Mouse (Mus musculus): ENCODE results near the gene Klhl3.

Gene Klhl3

DNA sequence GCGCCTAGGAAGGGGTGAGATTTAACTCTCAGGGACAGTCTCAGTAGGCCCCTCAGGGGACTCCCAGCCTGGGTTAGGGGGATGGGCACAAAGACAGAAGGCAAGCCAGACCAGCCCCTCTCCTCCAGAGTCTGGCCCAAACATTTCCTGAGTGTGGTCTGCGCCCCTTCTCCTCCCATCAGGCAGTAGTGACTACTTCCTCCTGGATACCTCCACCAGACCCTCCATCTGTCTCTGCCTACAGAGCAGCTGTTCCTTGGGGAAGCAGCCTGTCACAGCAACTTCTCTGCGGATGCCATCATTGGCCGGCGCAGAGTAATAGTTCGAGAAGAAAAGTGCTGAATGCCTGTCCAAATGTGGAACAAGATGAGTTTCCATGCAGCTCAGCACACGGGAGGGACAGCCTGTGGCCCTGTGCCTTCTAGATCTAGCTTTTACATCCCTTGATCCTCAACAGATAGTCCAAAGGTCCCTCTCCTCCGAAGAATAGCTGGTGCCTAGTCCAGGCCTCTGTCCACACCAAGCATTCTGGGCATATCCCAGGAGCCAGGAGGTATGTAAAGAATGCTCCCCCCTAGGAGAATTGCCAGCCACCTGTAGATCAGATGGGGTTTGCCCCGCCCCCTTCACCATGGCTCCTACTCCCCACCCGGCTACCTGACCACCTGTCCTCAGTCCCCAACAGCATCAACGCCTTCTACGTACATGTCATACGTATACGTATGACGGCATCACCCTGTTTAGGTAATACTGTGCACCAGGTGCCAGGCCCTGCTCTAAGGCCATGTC, 44.8 kb downstream of the Klhl3 start:
- in situ Hi-C loops (cut with MboI; ENCODE audit: unreplicated experiment in 2 of 2): no loop called here

GRCm38 (mm10) chr13:58067540-58068103, 45.8 kb downstream of the Klhl3 start:
- in situ Hi-C loops (cut with MboI; ENCODE audit: unreplicated experiment in 2 of 2): no loop called here

GRCm38 (mm10) chr13:58066496-58067389, 46.6 kb downstream of the Klhl3 start:
- in situ Hi-C loops (cut with MboI; ENCODE audit: unreplicated experiment in 2 of 2): no loop called here

GRCm38 (mm10) chr13:58066081-58066495, 47.3 kb downstream of the Klhl3 start:
- in situ Hi-C loops (cut with MboI; ENCODE audit: unreplicated experiment in 2 of 2): no loop called here

GRCm38 (mm10) chr13:58065316-58065715, 48.1 kb downstream of the Klhl3 start:
- in situ Hi-C loops (cut with MboI; ENCODE audit: unreplicated experiment in 2 of 2): no loop called here

DNA sequence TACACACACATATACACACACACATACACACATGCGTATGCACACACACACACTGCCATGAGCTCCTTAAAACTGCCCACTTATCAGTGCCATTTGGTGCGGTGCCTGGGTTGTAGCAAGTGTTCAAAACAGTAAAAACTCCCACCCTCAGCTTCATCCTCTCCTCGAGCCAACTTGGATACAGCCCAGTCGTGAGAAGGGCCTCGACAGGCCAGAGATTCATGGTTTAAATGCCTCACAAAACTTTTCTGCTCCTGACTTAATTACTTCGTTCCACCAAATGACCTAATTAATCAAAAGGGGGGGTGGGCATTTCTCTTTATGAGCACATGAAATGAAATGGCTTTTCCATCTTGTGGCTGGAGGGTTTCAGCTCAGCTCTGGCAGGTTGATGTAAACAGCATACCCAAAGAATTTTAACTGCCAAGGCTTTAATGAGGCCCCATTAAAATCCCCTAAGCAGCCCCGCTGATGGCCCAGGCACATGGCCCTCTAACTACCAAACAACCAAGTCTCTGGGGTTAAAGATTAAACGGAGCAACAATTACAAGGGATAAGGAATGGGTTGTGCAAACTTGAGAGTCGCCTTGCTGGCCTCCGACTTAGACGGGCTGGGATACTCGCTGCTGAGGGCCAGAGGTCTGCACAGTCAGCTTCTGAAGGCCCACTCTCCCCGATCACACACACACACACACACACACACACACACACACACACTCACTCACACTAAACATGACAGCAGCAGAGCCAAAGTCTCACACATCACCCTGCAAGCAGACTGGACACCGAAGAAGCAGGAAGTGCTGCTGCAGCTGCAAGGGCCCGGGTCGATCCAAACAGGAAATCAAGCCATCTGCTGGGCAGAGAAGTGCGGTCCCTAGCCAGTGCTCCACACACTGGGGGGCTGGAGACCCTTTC, 55.2 kb downstream of the Klhl3 start:
- in situ Hi-C loops (cut with MboI; ENCODE audit: unreplicated experiment in 2 of 2): no loop called here

DNA sequence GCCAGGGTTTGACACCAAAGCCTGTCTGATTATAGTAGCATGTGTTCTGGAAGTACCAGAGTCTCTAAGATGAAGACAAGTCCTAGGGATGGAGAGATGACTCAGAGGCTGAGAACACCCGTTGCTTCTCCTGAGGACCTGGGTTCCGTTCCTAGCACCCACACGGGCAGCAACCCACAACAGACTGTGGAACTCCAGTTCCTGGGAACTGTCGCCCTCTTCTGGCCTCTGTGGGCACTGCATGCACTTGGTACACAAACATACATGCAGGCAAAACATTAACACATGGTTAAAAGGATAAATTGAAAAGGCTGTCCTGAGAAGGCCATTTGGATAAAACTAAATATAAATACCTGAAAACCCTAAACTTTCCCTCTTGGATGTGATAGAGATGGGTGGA, 56.8 kb downstream of the Klhl3 start:
- in situ Hi-C loops (cut with MboI; ENCODE audit: unreplicated experiment in 2 of 2): no loop called here

DNA sequence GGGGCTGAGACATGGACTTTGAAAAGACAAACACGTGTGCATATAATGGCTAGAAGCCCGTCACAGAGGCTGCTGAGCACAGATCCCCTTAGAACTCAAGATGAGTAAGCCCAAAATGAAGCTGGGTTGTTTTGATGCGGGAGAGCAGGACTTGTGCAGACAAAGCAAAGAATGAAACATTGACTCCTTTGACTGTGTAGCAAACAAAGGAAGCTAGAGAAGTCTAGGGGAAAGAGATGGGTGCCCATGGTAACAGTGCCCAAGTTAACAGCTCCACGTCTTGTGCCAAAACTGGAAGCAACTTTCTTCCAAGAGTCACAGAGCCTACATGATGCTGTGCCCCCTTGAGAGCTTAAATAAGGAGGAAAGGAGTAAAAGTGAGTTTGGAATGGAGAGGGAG, 59.8 kb downstream of the Klhl3 start:
- in situ Hi-C loops (cut with MboI; ENCODE audit: unreplicated experiment in 2 of 2): no loop called here

DNA sequence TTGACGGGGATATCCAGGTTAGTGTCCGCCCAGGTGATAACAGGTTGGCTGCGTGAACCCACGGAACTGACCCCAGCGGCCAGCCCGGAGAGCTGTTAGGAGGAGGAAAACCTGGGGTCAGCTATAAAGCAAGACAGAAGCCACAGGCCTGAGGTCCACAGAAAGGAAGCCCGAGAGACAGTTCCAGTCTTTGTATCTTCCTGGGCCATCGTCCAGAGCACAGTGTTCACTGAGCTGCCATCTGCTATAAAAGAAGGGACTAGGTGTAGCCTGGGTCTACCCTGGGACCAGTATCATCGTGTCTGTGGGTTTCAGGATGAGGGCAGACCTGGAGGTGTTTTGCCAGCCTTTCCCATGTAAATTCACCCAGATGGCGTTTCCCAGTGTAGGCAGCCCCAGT, 61.7 kb downstream of the Klhl3 start:
- in situ Hi-C loops (cut with MboI; ENCODE audit: unreplicated experiment in 2 of 2): no loop called here

DNA sequence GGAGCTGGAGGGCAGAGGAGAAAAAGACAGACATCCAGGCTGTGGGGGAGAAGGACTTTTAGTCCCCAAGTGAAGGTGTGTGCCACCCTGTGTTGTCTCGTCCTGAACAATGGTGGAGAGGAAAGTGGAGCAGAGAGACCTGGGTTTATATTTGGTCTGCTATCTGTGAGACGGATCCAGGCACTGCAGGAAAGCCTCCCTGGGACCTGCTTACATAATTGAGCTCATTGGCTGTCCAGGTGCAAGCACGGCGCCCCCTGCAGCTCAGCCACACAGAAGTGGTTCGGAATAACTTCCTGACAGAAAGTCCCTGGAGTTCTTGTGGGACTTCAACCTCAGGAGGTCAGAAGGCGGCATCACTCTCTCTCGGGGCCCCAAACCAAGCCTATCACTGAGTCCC, 62.1 kb downstream of the Klhl3 start:
- in situ Hi-C loops (cut with MboI; ENCODE audit: unreplicated experiment in 2 of 2): no loop called here

GRCm38 (mm10) chr13:58049121-58049520, 64.3 kb downstream of the Klhl3 start:
- in situ Hi-C loops (cut with MboI; ENCODE audit: unreplicated experiment in 2 of 2): no loop called here

DNA sequence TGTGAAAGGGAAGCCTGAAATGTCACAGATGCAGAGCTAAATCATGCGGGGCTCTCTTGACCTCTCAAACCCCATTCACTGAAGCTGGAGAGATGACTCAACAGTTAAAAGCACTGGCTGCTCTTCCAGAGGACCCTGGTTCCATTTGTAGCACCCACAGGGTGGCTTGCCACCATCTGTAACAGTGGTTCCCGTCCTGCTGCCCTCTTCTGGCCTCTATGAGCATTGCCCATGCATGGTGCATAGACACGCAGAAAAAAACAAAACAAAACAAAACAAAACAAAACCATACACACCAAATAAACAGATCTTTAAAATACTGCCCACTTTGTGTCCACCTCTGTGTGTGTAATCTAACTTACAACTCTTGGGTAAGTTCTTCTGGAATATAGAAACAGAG, 65.3 kb downstream of the Klhl3 start:
- in situ Hi-C loops (cut with MboI; ENCODE audit: unreplicated experiment in 2 of 2): no loop called here

DNA sequence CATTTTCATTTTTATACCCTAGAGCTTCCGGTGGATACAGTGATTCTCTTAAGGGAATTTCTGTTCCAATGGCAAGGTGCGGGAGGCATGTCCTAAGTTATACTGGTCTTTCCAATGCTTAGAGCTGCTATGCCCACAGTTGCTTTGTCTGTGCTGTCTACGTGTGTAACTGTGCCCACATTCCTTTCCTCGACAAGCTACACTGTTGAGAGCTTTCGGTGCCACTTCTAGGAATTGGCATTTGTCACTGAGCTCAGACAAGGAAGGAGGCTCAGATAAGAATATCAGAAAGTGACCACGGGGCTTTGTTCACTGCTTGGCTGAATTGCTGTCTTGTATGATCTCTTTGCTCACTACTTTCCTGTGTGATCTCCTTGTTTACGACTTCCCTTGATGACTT, 67.2 kb downstream of the Klhl3 start:
- in situ Hi-C loops (cut with MboI; ENCODE audit: unreplicated experiment in 2 of 2): no loop called here

- in situ Hi-C loops (cut with MboI; ENCODE audit: unreplicated experiment in 2 of 2): no loop called here
These were observed 68.1 kb downstream of the Klhl3 start for GRCm38 (mm10) chr13:58045278-58045677.

GRCm38 (mm10) chr13:58043278-58043677, 70.1 kb downstream of the Klhl3 start:
- in situ Hi-C loops (cut with MboI; ENCODE audit: unreplicated experiment in 2 of 2): no loop called here

DNA sequence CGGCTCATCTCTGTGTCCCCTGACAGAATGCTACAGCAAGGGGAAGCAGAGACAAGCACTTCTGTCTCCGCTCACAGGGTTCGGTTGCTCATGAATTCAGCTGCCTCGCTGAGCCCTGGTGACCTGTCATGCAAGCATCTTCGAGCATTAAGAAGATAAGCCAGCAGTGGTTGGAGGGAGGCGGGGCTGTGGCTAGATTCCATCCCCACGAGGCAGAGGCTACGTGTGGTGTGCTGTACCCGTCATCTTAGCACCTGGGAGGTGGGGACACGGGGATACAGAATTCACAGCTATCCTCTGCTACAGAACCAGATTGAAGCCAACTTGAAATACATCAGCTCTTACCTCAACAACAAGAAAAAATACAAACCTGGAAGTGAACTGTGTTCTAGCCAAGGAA, 73.3 kb downstream of the Klhl3 start:
- in situ Hi-C loops (cut with MboI; ENCODE audit: unreplicated experiment in 2 of 2): no loop called here

- in situ Hi-C loops (cut with MboI; ENCODE audit: unreplicated experiment in 2 of 2): no loop called here
These were observed 75.9 kb downstream of the Klhl3 start for GRCm38 (mm10) chr13:58037506-58037905.

DNA sequence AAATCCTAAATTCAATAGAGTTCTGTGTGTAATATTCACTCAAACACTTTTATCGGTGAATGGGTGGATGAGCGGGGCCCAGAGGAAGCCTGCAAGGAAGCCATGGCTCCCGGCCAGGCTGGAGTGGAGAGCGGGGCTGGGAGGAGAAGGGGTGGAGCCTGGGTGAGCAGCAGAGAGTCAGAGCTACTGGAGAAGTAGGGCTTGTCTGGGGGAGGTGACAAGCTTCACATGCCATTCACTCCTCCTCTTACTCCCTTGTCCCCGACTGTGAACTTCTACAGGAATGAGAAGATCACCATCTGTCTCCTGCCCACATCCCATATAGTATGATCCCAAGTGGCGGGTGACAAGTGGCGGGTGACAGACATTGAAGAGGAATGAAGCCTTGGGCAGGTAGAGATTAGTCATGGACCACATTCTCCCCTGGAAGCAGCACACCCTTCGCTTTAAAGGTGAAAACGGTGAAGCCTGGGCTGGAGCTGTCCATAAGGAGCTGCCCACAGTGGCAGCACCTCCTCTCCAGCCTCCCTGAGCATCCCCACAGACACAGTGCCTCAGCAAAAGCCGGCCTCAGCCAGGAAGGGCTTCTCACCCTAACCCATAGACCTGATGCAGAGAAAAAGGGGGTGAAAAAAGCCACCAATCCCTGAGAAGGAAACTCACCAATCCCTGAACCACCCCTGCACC, 77.8 kb downstream of the Klhl3 start:
- in situ Hi-C loops (cut with MboI; ENCODE audit: unreplicated experiment in 2 of 2): no loop called here

DNA sequence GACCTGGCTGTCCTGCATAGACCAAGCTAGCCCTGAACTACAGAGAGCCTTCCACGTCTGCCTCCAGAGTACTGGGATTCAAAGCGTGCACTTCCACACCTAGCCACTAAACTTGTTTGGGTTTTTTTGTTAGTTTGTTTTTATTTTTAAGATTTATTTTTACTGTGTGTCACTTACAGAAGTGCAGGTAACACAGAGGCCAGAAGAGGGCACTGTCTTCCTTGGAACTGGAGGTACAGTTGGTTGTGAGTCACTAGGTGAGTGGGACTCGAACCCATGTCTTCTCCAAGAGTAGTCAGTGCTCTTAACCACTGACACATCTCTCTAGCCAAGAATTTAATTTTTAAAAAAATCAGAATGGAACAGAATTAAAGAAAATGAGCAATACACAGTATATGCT, 78.4 kb downstream of the Klhl3 start:
- in situ Hi-C loops (cut with MboI; ENCODE audit: unreplicated experiment in 2 of 2): no loop called here

GRCm38 (mm10) chr13:58034507-58034906, 78.9 kb downstream of the Klhl3 start:
- in situ Hi-C loops (cut with MboI; ENCODE audit: unreplicated experiment in 2 of 2): no loop called here

Data from v-Abl transformed pro-B cells (cell line).